Mouse (Mus musculus) common myeloid progenitor, adult 5-6 weeks (primary cell): Measurements from ENCODE around the gene Methig1. TPM values are rescaled to one million over a fixed set of nuclear protein-coding genes. Genes with fewer than 3 reads are reported as not detected.
"Not testable (repeated sequence)": the region's sequence is repeated elsewhere in the genome, so short reads cannot be mapped to it uniquely, and the experiment has no call there.

Experiments used
- ATAC-seq: replicated peaks from 2 replicates; pipeline ENCODE4 v1.8.0; 2016; ENCODE audit warnings: low read depth, mild to moderate bottlenecking, moderate TSS enrichment, inconsistent platforms; ENCODE audit not compliant: poor library complexity, severe bottlenecking
- total RNA-seq: library from RNA; stranded (forward); fragments of 200-1000, 187-1606 nt; gene quantifications from 2 replicates; pipeline ENCODE4 v1.2.3, GENCODE M21; 2017

The Methig1 gene
- total RNA-seq, 1 experiment from 2014 or later = not detected

GRCm38 (mm10) chr15:100334629-100335028 lies 18.3 kb upstream of the Methig1 start, which contains the start of gene Mettl7a3:
Gene Mettl7a3, plus strand, starts transcription at chr15:100334929.
- no peak for ATAC-seq

DNA sequence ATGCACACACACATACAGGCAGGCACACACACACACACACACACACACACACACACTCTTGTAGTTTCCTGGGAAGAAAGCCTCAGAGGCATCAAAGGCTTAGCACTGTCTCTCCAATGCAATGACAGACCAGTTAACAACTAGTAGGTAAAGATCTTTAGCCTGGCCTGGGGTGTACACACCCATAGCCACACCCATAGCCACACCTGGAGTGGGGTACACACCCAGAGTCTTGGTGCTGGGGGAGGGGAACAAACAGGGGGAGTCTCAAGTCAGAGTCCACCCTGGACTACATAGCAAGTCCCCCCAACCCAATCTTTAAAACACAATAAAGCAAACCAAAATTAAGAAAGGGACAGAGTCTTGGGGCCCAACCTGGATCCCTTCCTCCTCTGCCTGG lies 15.6 kb upstream of the Methig1 start:
- ATAC-seq = not testable (repeated sequence)

DNA sequence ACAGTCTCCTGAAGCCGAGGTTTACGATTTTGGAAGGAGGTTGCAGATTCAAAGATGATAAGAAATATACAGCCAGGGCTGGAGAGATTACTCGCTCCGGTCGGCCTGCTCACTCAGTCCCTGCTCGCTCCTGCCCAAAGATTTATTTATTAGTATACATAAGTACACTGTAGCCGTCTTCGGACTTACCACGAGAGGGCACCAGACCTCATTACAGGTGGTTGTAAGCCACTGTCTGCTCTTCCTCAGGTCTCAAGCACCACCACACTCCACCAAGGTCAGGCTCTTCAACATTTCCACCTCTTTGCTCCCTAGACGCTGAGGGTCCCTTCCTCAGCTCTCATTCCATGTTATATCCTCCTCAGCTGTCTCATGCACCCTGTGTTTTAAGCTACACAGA lies 15.1 kb upstream of the Methig1 start:
- ATAC-seq = peak; percentile 90

GRCm38 (mm10) chr15:100341314-100341980 lies 11.5 kb upstream of the Methig1 start:
- not testable (repeated sequence) for ATAC-seq

DNA sequence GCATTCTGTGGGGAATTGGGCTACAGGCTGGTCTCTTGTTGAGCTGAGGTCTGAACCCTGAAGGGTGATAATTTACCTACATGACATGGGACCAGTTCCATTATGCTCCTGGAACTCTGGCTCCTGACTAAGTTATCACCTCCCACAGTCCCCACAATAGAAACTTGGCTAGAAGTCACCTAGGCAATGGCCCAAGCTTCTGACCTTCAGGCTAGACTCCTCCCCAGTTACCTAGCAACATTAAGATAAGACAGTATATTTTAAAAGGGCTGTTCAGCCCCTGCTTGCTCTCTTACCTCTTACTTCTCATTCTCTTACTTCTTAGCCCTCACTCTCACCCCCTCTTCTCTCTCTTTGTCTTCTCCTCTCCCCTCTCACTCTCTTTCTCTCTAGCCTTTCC lies 7.5 kb upstream of the Methig1 start:
- ATAC-seq = no peak

GRCm38 (mm10) chr15:100346761-100347160 lies 6.2 kb upstream of the Methig1 start:
- ATAC-seq = no peak

- ATAC-seq = no peak
Measured at GRCm38 (mm10) chr15:100349496-100349895, 3.5 kb upstream of the Methig1 start.

GRCm38 (mm10) chr15:100351501-100352060 lies 1.4 kb upstream of the Methig1 start:
- no peak for ATAC-seq

DNA sequence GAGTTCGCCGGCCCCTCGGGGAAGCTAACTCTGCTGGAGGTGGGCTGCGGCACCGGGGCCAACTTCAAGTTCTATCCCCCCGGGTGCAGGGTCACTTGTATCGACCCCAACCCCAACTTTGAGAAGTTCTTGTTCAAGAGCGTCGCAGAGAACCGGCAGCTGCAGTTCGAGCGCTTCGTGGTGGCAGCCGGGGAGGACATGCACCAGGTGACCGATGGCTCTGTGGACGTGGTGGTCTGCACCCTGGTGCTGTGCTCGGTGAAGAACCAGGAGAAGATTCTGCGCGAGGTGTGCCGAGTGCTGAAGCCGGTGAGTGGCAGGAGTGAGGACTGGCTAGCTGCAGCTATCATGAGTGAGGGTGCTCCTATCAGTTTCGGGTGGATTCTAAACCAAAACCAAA lies 450 bp downstream of the Methig1 start:
- ATAC-seq = not testable (repeated sequence)

- ATAC-seq = no peak
Measured at GRCm38 (mm10) chr15:100355876-100356275, 2.9 kb downstream of the Methig1 start.

DNA sequence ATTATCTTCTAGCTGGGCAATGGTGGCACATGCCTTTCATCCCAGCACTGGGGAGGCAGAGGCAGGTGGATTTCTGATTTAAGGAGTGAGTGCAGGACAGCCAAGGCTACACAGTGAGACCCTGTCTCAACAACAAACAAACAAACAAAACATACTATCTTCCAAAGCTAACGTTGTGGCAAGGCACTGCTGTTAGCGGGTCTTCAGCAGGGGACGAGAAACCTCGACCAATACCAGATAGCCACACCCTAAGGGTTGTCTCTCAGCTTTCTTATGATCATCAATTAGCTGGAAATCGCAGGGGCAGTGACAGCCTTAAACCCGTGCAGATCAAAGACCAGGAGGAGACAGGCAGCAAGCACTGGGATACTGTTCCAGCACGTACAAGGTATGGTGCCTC lies 11.3 kb downstream of the Methig1 start, which contains the start of gene Higd1c:
Higd1c (plus strand) TSS at position 301 of the 400 bp plus-strand sequence.
- ATAC-seq = no peak

DNA sequence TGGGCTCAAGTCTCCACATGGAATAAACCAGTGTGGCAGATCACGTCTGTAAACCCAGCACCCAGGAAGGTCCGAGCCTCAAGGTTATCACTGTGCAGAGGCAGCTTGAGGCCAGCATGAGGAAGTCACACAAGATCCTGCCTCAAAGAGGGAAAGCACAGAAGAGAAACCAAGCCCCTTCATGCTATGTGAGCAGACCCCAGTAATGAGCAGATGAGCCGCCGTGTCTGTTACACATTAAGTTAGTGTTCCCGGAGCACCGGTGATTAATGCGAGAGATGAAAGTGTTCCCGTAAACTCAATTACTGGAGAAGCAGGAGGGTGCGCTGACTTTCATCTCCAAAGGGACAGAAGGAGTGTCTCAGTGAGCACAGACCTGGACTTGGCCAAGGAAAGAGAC lies 13.0 kb downstream of the Methig1 start:
- not testable (repeated sequence) for ATAC-seq

GRCm38 (mm10) chr15:100367119-100367518 lies 14.2 kb downstream of the Methig1 start:
- ATAC-seq = no peak

DNA sequence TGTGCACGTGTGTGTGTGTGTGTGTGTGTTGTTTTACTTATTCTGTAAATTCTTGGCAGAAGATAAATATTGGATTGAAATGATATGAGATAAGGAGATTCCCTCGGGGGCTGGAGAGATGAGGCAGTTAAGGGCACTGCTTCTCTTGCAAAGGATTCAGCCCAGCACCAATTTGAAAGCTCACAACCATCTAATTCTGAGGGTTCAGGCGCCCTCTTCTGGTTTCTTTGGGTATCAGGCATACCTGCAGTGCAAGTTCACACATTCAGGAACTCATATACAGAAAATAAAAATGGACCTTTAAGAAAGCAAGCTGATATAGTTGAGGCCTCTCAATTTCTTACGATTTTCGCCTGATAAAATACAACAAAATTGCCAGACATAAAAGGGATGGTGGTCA lies 22.1 kb downstream of the Methig1 start:
- peak; percentile 43; the same call in 1 of the 2 replicates for ATAC-seq

DNA sequence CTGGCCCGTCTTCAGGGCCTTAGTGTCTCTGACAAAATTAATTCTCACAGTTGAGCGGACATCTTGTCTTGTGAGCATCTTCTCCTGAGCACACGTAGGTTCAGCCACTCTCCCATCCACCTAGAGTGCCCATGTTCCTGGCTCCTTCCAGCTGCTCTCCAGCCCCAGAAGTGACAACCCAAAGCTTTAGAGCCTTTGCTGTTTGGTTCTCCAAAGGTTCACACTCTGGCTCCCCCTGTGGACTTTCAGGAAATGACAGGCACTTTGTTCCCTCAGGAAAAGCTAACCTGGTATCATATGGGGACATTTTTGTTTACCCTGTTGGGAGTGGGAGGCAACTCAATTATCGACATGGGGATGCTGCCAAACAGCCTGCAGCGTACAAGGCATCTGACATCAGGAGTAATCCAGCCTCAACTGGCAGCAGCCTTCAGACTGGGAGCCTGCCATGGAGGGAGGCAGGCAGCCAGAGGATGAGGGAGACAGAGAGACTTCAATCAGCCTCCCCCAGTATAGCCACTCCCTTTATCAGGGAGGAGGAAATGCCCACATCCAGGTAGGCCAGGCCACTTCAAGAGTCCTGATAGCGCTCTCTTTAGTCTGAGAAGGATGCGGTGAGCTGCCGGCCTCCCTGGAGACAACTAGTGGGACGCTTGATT lies 25.0 kb downstream of the Methig1 start:
- peak; percentile 84 for ATAC-seq

DNA sequence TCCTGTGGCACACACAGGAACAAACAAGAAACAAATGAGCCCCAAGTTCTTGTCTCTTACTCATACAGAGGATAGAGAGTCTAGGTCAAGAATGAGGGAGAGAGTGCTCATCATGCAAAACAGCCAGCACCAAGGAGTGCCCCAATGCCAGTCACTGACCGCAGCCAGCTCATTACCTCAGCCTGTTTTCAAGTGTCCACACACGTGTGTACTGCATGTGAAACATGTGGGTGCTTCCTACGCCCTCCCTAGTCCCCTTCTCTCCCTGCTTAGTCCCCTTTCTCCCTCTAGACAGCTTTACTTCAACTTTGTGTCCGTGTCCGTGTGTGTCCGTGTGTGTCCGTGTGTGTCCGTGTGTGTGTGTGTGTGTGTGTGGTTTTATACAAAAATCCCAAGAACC lies 26.7 kb downstream of the Methig1 start:
- no peak for ATAC-seq

DNA sequence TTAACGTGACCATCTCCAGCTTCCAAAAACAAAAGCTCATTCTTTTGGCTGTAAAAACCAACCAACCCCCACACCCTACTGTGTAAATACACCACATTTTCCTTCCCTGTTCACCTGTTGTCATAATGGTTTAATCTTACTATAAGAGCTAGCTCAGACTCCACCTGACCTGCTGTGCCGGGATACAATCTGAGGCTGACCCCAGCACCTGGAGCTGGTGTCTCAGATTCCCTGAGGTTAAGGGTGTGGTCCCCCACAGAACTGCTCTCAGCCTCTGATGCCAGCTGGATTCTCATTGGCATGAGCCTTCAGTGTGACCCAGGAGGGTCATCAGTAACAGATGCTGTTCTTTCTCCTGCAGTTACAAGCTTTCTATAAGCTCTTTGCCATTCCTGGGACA lies 27.2 kb downstream of the Methig1 start:
- ATAC-seq = no peak

DNA sequence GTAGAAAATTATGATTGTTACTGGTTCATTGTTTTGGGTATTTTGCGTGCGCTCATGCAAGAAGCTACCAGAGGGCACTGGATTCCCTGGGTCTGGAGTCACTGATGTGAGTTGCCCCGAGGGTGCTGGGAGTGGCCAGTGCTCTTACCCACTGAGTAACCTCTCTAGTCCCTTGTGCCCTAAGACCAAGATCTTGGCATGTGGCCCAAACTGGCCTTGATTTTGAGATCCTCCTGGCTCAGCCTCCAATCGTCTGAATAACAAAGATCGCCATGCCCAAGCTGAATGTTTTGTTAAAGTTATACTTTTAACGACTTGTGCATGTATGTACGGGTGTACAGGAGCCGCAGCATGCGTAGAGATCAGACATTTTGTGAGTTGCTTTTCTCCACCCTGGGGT lies 32.8 kb downstream of the Methig1 start:
- ATAC-seq = no peak

DNA sequence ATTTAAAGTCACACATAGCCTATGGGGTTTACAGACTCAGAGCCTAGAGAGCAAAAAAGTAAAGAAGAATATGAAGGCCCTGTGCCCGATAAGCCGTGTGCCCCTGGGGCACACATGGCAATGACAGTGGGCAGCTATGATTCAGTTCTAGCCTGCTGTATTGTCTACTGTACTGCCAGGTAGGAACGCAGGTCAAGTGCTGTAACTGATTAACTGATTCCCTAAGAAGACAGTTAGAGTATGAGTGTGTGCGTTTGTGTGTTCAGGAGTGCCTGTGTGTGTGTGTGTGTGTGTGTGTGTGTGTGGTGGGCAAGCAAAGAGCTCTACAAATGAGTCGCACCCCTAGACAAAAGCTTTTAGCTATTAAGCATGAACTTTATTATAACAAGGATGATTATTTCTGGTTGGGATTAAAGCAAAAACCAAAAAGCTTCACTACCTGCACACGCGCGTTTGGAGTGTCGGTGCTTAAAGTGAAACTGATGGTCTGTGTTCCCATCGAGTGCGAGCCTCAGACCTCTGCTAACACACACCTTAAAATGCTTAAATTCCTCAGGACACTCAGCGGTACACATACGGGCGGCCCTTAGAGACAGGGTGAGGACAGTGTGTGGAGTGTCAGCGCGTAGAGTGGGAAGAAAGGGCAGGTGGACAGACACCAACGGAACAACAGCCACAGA lies 34.7 kb downstream of the Methig1 start:
- ATAC-seq = no peak

- peak; percentile 58 for ATAC-seq
Measured at GRCm38 (mm10) chr15:100388224-100388835, 35.4 kb downstream of the Methig1 start.
